Mouse (Mus musculus) bone marrow macrophage, adult 2 months (primary cell): Measurements from ENCODE around the gene Styx.

Experiments
- CTCF ChIP-seq: IDR thresholded peaks from 2 replicates; pipeline ENCODE4 v1.5.1; 2012; ENCODE audit warnings: low read depth, mild to moderate bottlenecking, low read length, moderate library complexity
- POLR2A ChIP-seq: IDR thresholded peaks from 2 replicates; pipeline ENCODE4 v1.6.1; 2012; ENCODE audit warnings: mild to moderate bottlenecking, low read depth, low read length, borderline replicate concordance

GRCm38 (mm10) chr14:45452861-45453512 is 102.1 kb downstream of the Styx start:
- TF ChIP-seq POLR2A: no peak
- TF ChIP-seq CTCF: no peak
